Comparison of ENCODE assay signal across 17 mouse cellular contexts in genomic region chr4:150849964-150850363, GRCm38 (mm10). TPM values are rescaled to one million over a fixed set of nuclear protein-coding genes. Genes with fewer than 3 reads are reported as not detected.
DNase-seq lines count a peak whose midpoint lies in the region; ATAC-seq and TF ChIP-seq lines count a peak whose summit lies in the region.
"Had no signal": no experiment of that assay in that cellular context is flagged by ENCODE, and none has a peak within 500 bp of the region (broad histone marks: within the 10 kb centered on the region; RNA-seq: fewer than 3 reads in every experiment).

No protein-coding gene starts in this region.

- H3K4me2 ChIP-seq in stomach, postnatal 0 days (replicated peaks; ENCODE audit: low read depth), result no peak overlapping the region
- H3K4me2 ChIP-seq: forebrain, embryonic 15.5 days; hindbrain, embryonic 13.5 days; limb, embryonic 15.5 days; neural tube, embryonic 12.5 days had no signal

- no peak overlapping the region for H3K9ac ChIP-seq in stomach, postnatal 0 days (ENCODE audit: low read length)
- H3K9ac ChIP-seq: forebrain, embryonic 15.5 days; hindbrain, embryonic 13.5 days; limb, embryonic 15.5 days; neural tube, embryonic 12.5 days had no signal

- peak overlapping the region; percentile 62; the same call in 1 of the 2 replicates for H3K27ac ChIP-seq in kidney, adult 2 months (ENCODE audit: insufficient read depth, low read depth, low read length)
- no peak overlapping the region for H3K27ac ChIP-seq in stomach, postnatal 0 days (replicated peaks)
- H3K27ac ChIP-seq: forebrain, embryonic 15.5 days; hindbrain, embryonic 13.5 days; limb, embryonic 15.5 days; neural tube, embryonic 12.5 days had no signal

- no peaks in the 10 kb centered on the region for H3K9me3 ChIP-seq in stomach, postnatal 0 days (ENCODE audit: control insufficient read depth, low read length)
- H3K9me3 ChIP-seq: forebrain, embryonic 15.5 days; hindbrain, embryonic 13.5 days; limb, embryonic 15.5 days; neural tube, embryonic 12.5 days had no signal

- TF ChIP-seq CTCF in kidney, adult 2 months (conservative IDR thresholded peaks at IDR 0.05; ENCODE audit: insufficient read depth, insufficient read length, low read depth, low read length), result no peak
- TF ChIP-seq CTCF in stomach, postnatal 0 days (IDR thresholded peaks at IDR 0.05; ENCODE audit: low read depth), result peak; percentile 80

- H3K4me3 ChIP-seq in kidney, adult 2 months (ENCODE audit: insufficient read depth, low read depth, low read length), result no peak overlapping the region
- H3K4me3 ChIP-seq in stomach, postnatal 0 days (ENCODE audit: low read depth, low read length), result no peak overlapping the region
- H3K4me3 ChIP-seq: forebrain, embryonic 15.5 days; hindbrain, embryonic 13.5 days; limb, embryonic 15.5 days; neural tube, embryonic 12.5 days had no signal

- WGBS in kidney, adult 2 months, result 17% methylated on average over 10 of the region's 10 CpGs
- 32% methylated on average over 10 of the region's 10 CpGs for WGBS in stomach, postnatal 0 days

- no peaks in the 10 kb centered on the region for H3K27me3 ChIP-seq in kidney, adult 2 months (replicated peaks; ENCODE audit: control insufficient read depth, insufficient read depth, low read length)
- H3K27me3 ChIP-seq in stomach, postnatal 0 days (ENCODE audit: control insufficient read depth, insufficient read depth, low read length), result no peaks in the 10 kb centered on the region
- H3K27me3 ChIP-seq: forebrain, embryonic 15.5 days; limb, embryonic 15.5 days; neural tube, embryonic 12.5 days had no signal

- TF ChIP-seq POLR2A in kidney, adult 2 months (IDR thresholded peaks at IDR 0.05; ENCODE audit: low read depth, low read length), result no peak

- no peak for ATAC-seq in CD4-positive, CD25-positive, alpha-beta regulatory T cell, adult 4 months
- no peak for ATAC-seq in stomach, postnatal 0 days (ENCODE audit: low FRiP score, low TSS enrichment)
- ATAC-seq: forebrain, embryonic 15.5 days had no signal

- TF ChIP-seq EP300 in stomach, postnatal 0 days (optimal IDR thresholded peaks at IDR 0.05), result no peak

- peaks cover 20% of the 10 kb centered on the region for H3K4me1 ChIP-seq in kidney, adult 2 months (ENCODE audit: control insufficient read depth, insufficient read depth, low read length)
- peaks cover 2% of the 10 kb centered on the region; the same call in 1 of the 2 replicates for H3K4me1 ChIP-seq in stomach, postnatal 0 days (replicated peaks; ENCODE audit: control insufficient read depth, insufficient read depth)

- DNase-seq in CD4-positive, CD25-positive, alpha-beta regulatory T cell, adult 2 months (ENCODE audit: low read depth, low spot score), result peak; percentile 28
- DNase-seq in kidney, adult 2 months, result peak; percentile 51
- no peak for DNase-seq in kidney, adult 8-10 months
- DNase-seq in lung, postnatal 10 days, result peak; percentile 31
- DNase-seq in lung, adult 18-20 months, result no peak
- no peak for DNase-seq in stomach, postnatal 0 days (ENCODE audit: low spot score)
- no peak for DNase-seq in thymus, postnatal 36 days
- DNase-seq: adrenal gland, adult 2 months; heart, adult 18-20 months; kidney, adult 11 months; kidney, postnatal 36 days; right cerebral cortex, postnatal 14 days had no signal

- no peaks in the 10 kb centered on the region for H3K36me3 ChIP-seq in kidney, adult 2 months (ENCODE audit: control insufficient read depth, insufficient read depth, low read length)
- no peaks in the 10 kb centered on the region for H3K36me3 ChIP-seq in stomach, postnatal 0 days (ENCODE audit: control insufficient read depth, insufficient read depth, low read length)
- H3K36me3 ChIP-seq: forebrain, embryonic 15.5 days; hindbrain, embryonic 13.5 days; limb, embryonic 15.5 days; neural tube, embryonic 12.5 days had no signal

RNA-seq across cellular contexts. Expression of gene Errfi1, which starts 3.8 kb away (rescaled TPM):
- polyA plus RNA-seq in CD4-positive, CD25-positive, alpha-beta regulatory T cell, adult 4 months (2017; shearing (Covaris generic)), result 1 to 10 TPM; 1.4 to 2.7 TPM
- polyA plus RNA-seq in kidney, adult 2 months (2012; rRNA removed), result 230 TPM in 2 replicates
- polyA plus RNA-seq in stomach, postnatal 0 days (2015; fragmentation: Nextera tagmentation; extraction: Ambion mirVana), result 30.6 and 32.1 TPM in 2 replicates

Comparison
In these comparisons a context has a peak if more than half of its experiments do, and no peak if none do; other contexts are left out.
1. DNase-seq: peak in CD4-positive, CD25-positive, alpha-beta regulatory T cell, adult 2 months (single experiment), kidney, adult 2 months (single experiment) and lung, postnatal 10 days (single experiment); none in kidney, adult 8-10 months (0 of 2), lung, adult 18-20 months (0 of 2), stomach, postnatal 0 days (single experiment) and thymus, postnatal 36 days (0 of 2).